Mouse (Mus musculus) CH12.LX (cell line): ENCODE measurements at regions not wholly inside any gene's neighbourhood (a gene's known extent, or its start where the extent isn't known, plus 50 kb on each side); places are given as distances from the start of the nearest gene placed in this dataset.

ENCODE experiments used
- E2F4 ChIP-seq: IDR thresholded peaks from 2 replicates; pipeline ENCODE4 v1.6.1; 2011; ENCODE audit warnings: low read depth, low read length, improper control_type of control experiment; ENCODE audit not compliant: insufficient replicate concordance
- UBTF ChIP-seq: IDR thresholded peaks from 2 replicates; pipeline ENCODE4 v1.6.1; 2012; ENCODE audit warnings: low read depth, mild to moderate bottlenecking, inconsistent platforms, low read length, improper control_type of control experiment, moderate library complexity

DNA sequence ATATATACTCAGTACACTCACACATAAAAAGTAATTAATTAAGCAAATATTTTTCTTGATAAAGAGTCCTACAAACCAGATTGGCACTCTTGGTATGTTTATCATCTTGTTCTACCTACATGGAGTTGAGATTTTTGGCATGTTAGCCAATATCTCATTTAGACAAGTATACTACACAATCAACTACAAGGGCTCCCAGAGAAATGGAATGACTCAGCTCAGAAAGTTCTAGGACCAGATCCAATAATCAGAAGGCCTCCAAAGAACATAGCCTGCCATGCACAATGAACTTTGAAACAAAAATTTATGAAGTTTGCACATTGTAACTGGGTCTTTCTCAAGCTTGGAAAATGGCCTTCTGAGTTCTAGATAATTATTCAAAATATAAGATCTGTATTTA, 100.0 kb upstream of the Tbl1x start:
- TF ChIP-seq UBTF (no peak), E2F4 (no peak)
